Mouse (Mus musculus): ENCODE results near the gene Rwdd2b. TPM values are rescaled to one million over a fixed set of nuclear protein-coding genes. Genes with fewer than 3 reads are reported as not detected.
A peak's percentile ranks its signal among the peaks of the same experiment; 100 is the strongest.

The Rwdd2b gene
- polyA plus RNA-seq, 1 experiment from 2014 or later: 11.0 TPM

- Histone ChIP-seq H3K9ac (ENCODE audit: low read length) (peak within 1 kb of the TSS; percentile 87), H3K9me3 (ENCODE audit: control insufficient read depth, low read length) (no peaks in the 10 kb centered on the region), H3K36me3 (ENCODE audit: control insufficient read depth, insufficient read depth, low read length) (peaks cover 9% of the 10 kb centered on the region), H3K4me2 (ENCODE audit: low read length) (peak within 1 kb of the TSS; percentile 95), H3K27ac (replicated peaks in 1 of 2; ENCODE audit: control insufficient read depth in 1 of 2, insufficient read depth in 1 of 2, low read depth in 2 of 2, low read length in 2 of 2) (peak within 1 kb of the TSS; percentile 74 to 83), H3K27me3 (ENCODE audit: control insufficient read depth, insufficient read depth, low read length) (no peaks in the 10 kb centered on the region), H3K4me1 (ENCODE audit: control insufficient read depth in 2 of 2, insufficient read depth in 2 of 2, low read length in 2 of 2) (peaks cover 4 to 16% of the 10 kb centered on the region in 2 experiments), H3K4me3 (ENCODE audit: control insufficient read depth in 1 of 2, insufficient read depth in 1 of 2, low read depth in 1 of 2, low read length in 2 of 2) (peak within 1 kb of the TSS; percentile 68 to 99)
- peak; percentile 94 for ATAC-seq (ENCODE audit: insufficient number of reproducible peaks, insufficient read depth, low FRiP score, low read depth)
- 8% methylated on average over 44 of the region's 45 CpGs for WGBS
Measured at GRCm38 (mm10) chr16:87454419-87455179, 14.2 kb upstream of the Rwdd2b start, which contains the start of gene Usp16. Gene Usp16, plus strand, starts transcription at chr16:87454703.

- H3K27me3 ChIP-seq (ENCODE audit: control insufficient read depth, insufficient read depth, low read length): no peaks in the 10 kb centered on the region
- no peak overlapping the region for H3K4me2 ChIP-seq (ENCODE audit: low read length)
- no peak overlapping the region for H3K27ac ChIP-seq (replicated peaks in 1 of 2; ENCODE audit: control insufficient read depth in 1 of 2, insufficient read depth in 1 of 2, low read depth in 2 of 2, low read length in 2 of 2)
- H3K36me3 ChIP-seq (ENCODE audit: control insufficient read depth, insufficient read depth, low read length): no peaks in the 10 kb centered on the region
- whole genome bisulfite sequencing: 84% methylated on average over 2 of the region's 2 CpGs
- H3K4me1 ChIP-seq (ENCODE audit: control insufficient read depth in 2 of 2, insufficient read depth in 2 of 2, low read length in 2 of 2): peaks cover 4 to 16% of the 10 kb centered on the region in 2 experiments
- no peak overlapping the region for H3K4me3 ChIP-seq (ENCODE audit: control insufficient read depth in 1 of 2, insufficient read depth in 1 of 2, low read depth in 1 of 2, low read length in 2 of 2)
- H3K9me3 ChIP-seq (ENCODE audit: control insufficient read depth, low read length): no peaks in the 10 kb centered on the region
- no peak overlapping the region for H3K9ac ChIP-seq (ENCODE audit: low read length)
- ATAC-seq (ENCODE audit: insufficient number of reproducible peaks, insufficient read depth, low FRiP score, low read depth): no peak
Measured at GRCm38 (mm10) chr16:87453226-87453625, 12.9 kb upstream of the Rwdd2b start.

GRCm38 (mm10) chr16:87445528-87445927 lies 5.2 kb upstream of the Rwdd2b start:
- Histone ChIP-seq H3K9me3 (ENCODE audit: control insufficient read depth, low read length) (no peaks in the 10 kb centered on the region), H3K4me2 (ENCODE audit: low read length) (no peak overlapping the region), H3K36me3 (ENCODE audit: control insufficient read depth, insufficient read depth, low read length) (no peaks in the 10 kb centered on the region), H3K4me3 (ENCODE audit: control insufficient read depth in 1 of 2, insufficient read depth in 1 of 2, low read depth in 1 of 2, low read length in 2 of 2) (no peak overlapping the region), H3K27ac (replicated peaks in 1 of 2; ENCODE audit: control insufficient read depth in 1 of 2, insufficient read depth in 1 of 2, low read depth in 2 of 2, low read length in 2 of 2) (no peak overlapping the region), H3K9ac (ENCODE audit: low read length) (no peak overlapping the region), H3K4me1 (ENCODE audit: control insufficient read depth in 2 of 2, insufficient read depth in 2 of 2, low read length in 2 of 2) (peaks cover 6 to 7% of the 10 kb centered on the region in 2 experiments), H3K27me3 (ENCODE audit: control insufficient read depth, insufficient read depth, low read length) (no peaks in the 10 kb centered on the region)
- no peak for ATAC-seq (ENCODE audit: insufficient number of reproducible peaks, insufficient read depth, low FRiP score, low read depth)
- 94% methylated on average over 3 of the region's 3 CpGs for WGBS

GRCm38 (mm10) chr16:87445110-87445509 lies 4.7 kb upstream of the Rwdd2b start:
- Histone ChIP-seq H3K4me3 (ENCODE audit: control insufficient read depth in 1 of 2, insufficient read depth in 1 of 2, low read depth in 1 of 2, low read length in 2 of 2) (no peak overlapping the region), H3K4me2 (ENCODE audit: low read length) (no peak overlapping the region), H3K9me3 (ENCODE audit: control insufficient read depth, low read length) (no peaks in the 10 kb centered on the region), H3K36me3 (ENCODE audit: control insufficient read depth, insufficient read depth, low read length) (no peaks in the 10 kb centered on the region), H3K27me3 (ENCODE audit: control insufficient read depth, insufficient read depth, low read length) (no peaks in the 10 kb centered on the region), H3K4me1 (ENCODE audit: control insufficient read depth in 2 of 2, insufficient read depth in 2 of 2, low read length in 2 of 2) (peaks cover 6 to 7% of the 10 kb centered on the region in 2 experiments), H3K27ac (replicated peaks in 1 of 2; ENCODE audit: control insufficient read depth in 1 of 2, insufficient read depth in 1 of 2, low read depth in 2 of 2, low read length in 2 of 2) (no peak overlapping the region), H3K9ac (ENCODE audit: low read length) (no peak overlapping the region)
- ATAC-seq (ENCODE audit: insufficient number of reproducible peaks, insufficient read depth, low FRiP score, low read depth): no peak

- Histone ChIP-seq H3K4me2 (ENCODE audit: low read length) (no peak overlapping the region), H3K27ac (replicated peaks in 1 of 2; ENCODE audit: control insufficient read depth in 1 of 2, insufficient read depth in 1 of 2, low read depth in 2 of 2, low read length in 2 of 2) (no peak overlapping the region), H3K27me3 (ENCODE audit: control insufficient read depth, insufficient read depth, low read length) (no peaks in the 10 kb centered on the region), H3K9ac (ENCODE audit: low read length) (no peak overlapping the region), H3K4me3 (ENCODE audit: control insufficient read depth in 1 of 2, insufficient read depth in 1 of 2, low read depth in 1 of 2, low read length in 2 of 2) (no peak overlapping the region), H3K9me3 (ENCODE audit: control insufficient read depth, low read length) (no peaks in the 10 kb centered on the region), H3K4me1 (ENCODE audit: control insufficient read depth in 2 of 2, insufficient read depth in 2 of 2, low read length in 2 of 2) (peaks cover 6 to 11% of the 10 kb centered on the region in 2 experiments), H3K36me3 (ENCODE audit: control insufficient read depth, insufficient read depth, low read length) (no peaks in the 10 kb centered on the region)
- WGBS: 39% methylated on average over 1 of the region's 1 CpGs
- no peak for ATAC-seq (ENCODE audit: insufficient number of reproducible peaks, insufficient read depth, low FRiP score, low read depth)
Measured at GRCm38 (mm10) chr16:87444071-87444470, 3.7 kb upstream of the Rwdd2b start.

- Histone ChIP-seq H3K36me3 (ENCODE audit: control insufficient read depth, insufficient read depth, low read length) (no peaks in the 10 kb centered on the region), H3K27ac (replicated peaks in 1 of 2; ENCODE audit: control insufficient read depth in 1 of 2, insufficient read depth in 1 of 2, low read depth in 2 of 2, low read length in 2 of 2) (no peak overlapping the region), H3K27me3 (ENCODE audit: control insufficient read depth, insufficient read depth, low read length) (no peaks in the 10 kb centered on the region), H3K4me1 (ENCODE audit: control insufficient read depth in 2 of 2, insufficient read depth in 2 of 2, low read length in 2 of 2) (peaks cover 6 to 11% of the 10 kb centered on the region in 2 experiments), H3K9me3 (ENCODE audit: control insufficient read depth, low read length) (no peaks in the 10 kb centered on the region), H3K4me3 (ENCODE audit: control insufficient read depth in 1 of 2, insufficient read depth in 1 of 2, low read depth in 1 of 2, low read length in 2 of 2) (no peak overlapping the region), H3K4me2 (ENCODE audit: low read length) (no peak overlapping the region), H3K9ac (ENCODE audit: low read length) (no peak overlapping the region)
- no peak for ATAC-seq (ENCODE audit: insufficient number of reproducible peaks, insufficient read depth, low FRiP score, low read depth)
Measured at GRCm38 (mm10) chr16:87443245-87443644, 2.9 kb upstream of the Rwdd2b start.

- Histone ChIP-seq H3K4me2 (ENCODE audit: low read length) (no peak overlapping the region), H3K27me3 (ENCODE audit: control insufficient read depth, insufficient read depth, low read length) (no peaks in the 10 kb centered on the region), H3K36me3 (ENCODE audit: control insufficient read depth, insufficient read depth, low read length) (no peaks in the 10 kb centered on the region), H3K9ac (ENCODE audit: low read length) (no peak overlapping the region), H3K4me1 (ENCODE audit: control insufficient read depth in 2 of 2, insufficient read depth in 2 of 2, low read length in 2 of 2) (peaks cover 6 to 11% of the 10 kb centered on the region in 2 experiments), H3K9me3 (ENCODE audit: control insufficient read depth, low read length) (no peaks in the 10 kb centered on the region), H3K4me3 (ENCODE audit: control insufficient read depth in 1 of 2, insufficient read depth in 1 of 2, low read depth in 1 of 2, low read length in 2 of 2) (no peak overlapping the region), H3K27ac (replicated peaks in 1 of 2; ENCODE audit: control insufficient read depth in 1 of 2, insufficient read depth in 1 of 2, low read depth in 2 of 2, low read length in 2 of 2) (no peak overlapping the region)
- ATAC-seq (ENCODE audit: insufficient number of reproducible peaks, insufficient read depth, low FRiP score, low read depth): no peak
- WGBS: 47% methylated on average over 5 of the region's 5 CpGs
Measured at GRCm38 (mm10) chr16:87442291-87442690, 1.9 kb upstream of the Rwdd2b start.

- no peaks in the 10 kb centered on the region for H3K9me3 ChIP-seq (ENCODE audit: control insufficient read depth, low read length)
- WGBS: 24% methylated on average over 9 of the region's 9 CpGs
- peak overlapping the region; percentile 70 for H3K4me2 ChIP-seq (ENCODE audit: low read length)
- H3K9ac ChIP-seq (ENCODE audit: low read length): peak overlapping the region; percentile 91
- H3K27me3 ChIP-seq (ENCODE audit: control insufficient read depth, insufficient read depth, low read length): no peaks in the 10 kb centered on the region
- peak overlapping the region; percentile 85 to 88 for H3K4me3 ChIP-seq (ENCODE audit: control insufficient read depth in 1 of 2, insufficient read depth in 1 of 2, low read depth in 1 of 2, low read length in 2 of 2)
- H3K36me3 ChIP-seq (ENCODE audit: control insufficient read depth, insufficient read depth, low read length): peaks cover 5% of the 10 kb centered on the region
- peaks cover 6 to 11% of the 10 kb centered on the region in 2 experiments for H3K4me1 ChIP-seq (ENCODE audit: control insufficient read depth in 2 of 2, insufficient read depth in 2 of 2, low read length in 2 of 2)
- H3K27ac ChIP-seq (replicated peaks in 1 of 2; ENCODE audit: control insufficient read depth in 1 of 2, insufficient read depth in 1 of 2, low read depth in 2 of 2, low read length in 2 of 2): no peak overlapping the region
- no peak for ATAC-seq (ENCODE audit: insufficient number of reproducible peaks, insufficient read depth, low FRiP score, low read depth)
Measured at GRCm38 (mm10) chr16:87441089-87441488, 716 bp upstream of the Rwdd2b start.
